Mouse (Mus musculus): ENCODE data around the gene Slc25a40. TPM values are rescaled to one million over a fixed set of nuclear protein-coding genes. Genes with fewer than 3 reads are reported as not detected.

The Slc25a40 gene
- total and polyA plus RNA-seq, 3 experiments, result 7.0 to 11.1 (median 10.2) TPM

DNA sequence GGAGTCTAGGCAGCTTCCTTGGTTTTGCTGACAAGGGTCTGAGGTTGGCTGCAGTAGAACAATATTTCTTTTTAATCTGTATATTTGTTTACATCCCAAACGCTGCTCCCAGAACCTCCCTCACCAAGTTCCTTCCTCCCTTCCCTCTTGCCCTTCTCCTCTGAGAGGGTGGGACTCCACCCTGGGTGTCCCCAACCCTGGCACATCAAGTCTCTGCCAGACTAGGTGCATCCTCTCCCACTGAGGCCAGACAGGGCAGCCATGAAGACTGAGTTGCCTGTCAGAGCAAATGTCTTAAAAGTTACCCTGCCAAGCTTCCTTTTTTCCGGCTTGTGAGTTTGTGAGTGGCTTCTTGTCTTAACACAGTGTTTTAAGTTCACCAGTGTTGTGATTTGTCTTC lies 16.4 kb downstream of the Slc25a40 start:
- Histone ChIP-seq H3K36me3 (replicated peaks in 1 of 2; ENCODE audit: control insufficient read depth in 1 of 2, insufficient read depth in 1 of 2, low read length in 1 of 2) (peaks cover 5 to 38% of the 10 kb centered on the region in 2 experiments), H3K79me2 (replicated peaks; ENCODE audit: control insufficient read depth, extremely low read depth, insufficient read depth, poor library complexity, severe bottlenecking) (no peaks in the 10 kb centered on the region), H3K4me3 (replicated peaks in 1 of 3; ENCODE audit: low read depth in 2 of 3, low read length in 2 of 3, poor library complexity in 1 of 3) (no peak overlapping the region), H3K9me3 (replicated peaks; ENCODE audit: low read length) (no peaks in the 10 kb centered on the region), H3K4me2 (ENCODE audit: insufficient read depth, low read depth, poor library complexity, severe bottlenecking) (no peak overlapping the region), H3K4me1 (ENCODE audit: control insufficient read depth in 1 of 2, insufficient read depth in 2 of 2) (no peaks in the 10 kb centered on the region), H3K27ac (ENCODE audit: insufficient read depth, low read depth) (no peak overlapping the region), H3K9ac (ENCODE audit: insufficient read depth, low read depth) (no peak overlapping the region), H3K27me3 (replicated peaks) (no peaks in the 10 kb centered on the region)
- dilution Hi-C loops (cut with MboI; ENCODE audit: extremely low pct_ligation_motif_present, extremely low pct_unique_long_range_greater_than_20kb, low sequenced_read_pairs) (no loop called here), in situ Hi-C loops (cut with MboI; ENCODE audit: low pct_ligation_motif_present, low pct_unique_long_range_greater_than_20kb, low sequenced_read_pairs) (no loop called here)
- DNase-seq (ENCODE audit: extremely low read depth), result no peak
- TF ChIP-seq E2F4 (IDR thresholded peaks at IDR 0.05; ENCODE audit: insufficient replicate concordance, low read depth, low read length), result no peak
- no peak for TF ChIP-seq TCF12 (IDR thresholded peaks at IDR 0.05; ENCODE audit: low read depth, low read length)
- TF ChIP-seq ELF1 (IDR thresholded peaks at IDR 0.05; ENCODE audit: low read depth, low read length), result no peak
- no peak for TF ChIP-seq KAT2A (IDR thresholded peaks at IDR 0.05; ENCODE audit: insufficient replicate concordance, low read length)
- TF ChIP-seq IRF4 (IDR thresholded peaks at IDR 0.05; ENCODE audit: low read depth, low read length), result no peak
- TF ChIP-seq MAFK (IDR thresholded peaks at IDR 0.05; ENCODE audit: insufficient replicate concordance, low read length), result no peak
- no peak for TF ChIP-seq RAD21 (IDR thresholded peaks at IDR 0.05; ENCODE audit: low read depth, low read length)
- no peak for TF ChIP-seq SIN3A (IDR thresholded peaks at IDR 0.05; ENCODE audit: low read length)
- TF ChIP-seq MAZ (IDR thresholded peaks at IDR 0.05; ENCODE audit: low read depth, low read length), result no peak
- no peak for TF ChIP-seq ZKSCAN1 (IDR thresholded peaks at IDR 0.05; ENCODE audit: borderline replicate concordance, low read depth, low read length)
- no peak for TF ChIP-seq EP300 (IDR thresholded peaks at IDR 0.05; ENCODE audit: low read length)
- no peak for TF ChIP-seq UBTF (IDR thresholded peaks at IDR 0.05; ENCODE audit: low read depth, low read length)
- TF ChIP-seq USF2 (conservative IDR thresholded peaks at IDR 0.05; ENCODE audit: low read depth, low read length), result no peak
- TF ChIP-seq ZMIZ1 (IDR thresholded peaks at IDR 0.05; ENCODE audit: low read depth, low read length), result no peak
- TF ChIP-seq CTCF (conservative IDR thresholded peaks at IDR 0.05 in 1 of 2, IDR thresholded peaks at IDR 0.05 in 1 of 2; ENCODE audit: low read depth in 2 of 2, low read length in 2 of 2), result no peak
- no peak for TF ChIP-seq POLR2AphosphoS2 (IDR thresholded peaks at IDR 0.05; ENCODE audit: low read depth, low read length)
- no peak for TF ChIP-seq PAX5 (IDR thresholded peaks at IDR 0.05; ENCODE audit: low read length)
- no peak for TF ChIP-seq MEF2A (IDR thresholded peaks at IDR 0.05; ENCODE audit: borderline replicate concordance, low read depth, low read length)
- TF ChIP-seq CHD1 (IDR thresholded peaks at IDR 0.05; ENCODE audit: low read depth, low read length), result no peak
- TF ChIP-seq JUND (conservative IDR thresholded peaks at IDR 0.05; ENCODE audit: low read depth, low read length), result no peak

DNA sequence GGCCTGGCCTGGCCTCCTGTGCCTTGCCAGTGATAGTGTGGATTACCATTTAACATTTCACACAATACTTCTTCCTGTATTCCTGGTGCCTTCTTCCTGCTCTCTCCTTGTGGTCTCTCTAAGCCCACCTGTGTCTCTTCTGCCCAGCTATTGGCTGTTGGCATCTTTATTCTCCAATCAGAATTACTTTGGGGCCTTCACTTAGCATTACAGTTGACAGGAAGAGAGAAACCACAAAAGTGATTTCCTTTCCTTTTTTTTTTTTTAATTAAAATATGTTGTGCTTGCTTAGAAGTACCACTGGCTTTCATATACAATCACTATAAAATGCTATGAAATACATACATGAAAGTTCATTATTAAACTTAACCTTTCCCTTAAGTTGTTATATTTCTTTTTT lies 32.9 kb downstream of the Slc25a40 start:
- TF ChIP-seq BHLHE40 (IDR thresholded peaks at IDR 0.05; ENCODE audit: low read depth, low read length), result no peak
- TF ChIP-seq HCFC1 (IDR thresholded peaks at IDR 0.05; ENCODE audit: low read depth, low read length), result no peak
- TF ChIP-seq MEF2A (IDR thresholded peaks at IDR 0.05; ENCODE audit: borderline replicate concordance, low read depth, low read length), result no peak
- no peak for TF ChIP-seq POLR2AphosphoS2 (IDR thresholded peaks at IDR 0.05; ENCODE audit: low read depth, low read length)
- no peak for TF ChIP-seq KAT2A (IDR thresholded peaks at IDR 0.05; ENCODE audit: insufficient replicate concordance, low read length)
- no peak for TF ChIP-seq CTCF (conservative IDR thresholded peaks at IDR 0.05 in 1 of 2, IDR thresholded peaks at IDR 0.05 in 1 of 2; ENCODE audit: low read depth in 2 of 2, low read length in 2 of 2)
- TF ChIP-seq TCF12 (IDR thresholded peaks at IDR 0.05; ENCODE audit: low read depth, low read length), result no peak
- no peak for TF ChIP-seq SMC3 (IDR thresholded peaks at IDR 0.05; ENCODE audit: low read depth, low read length)
- no peak for TF ChIP-seq NELFE (IDR thresholded peaks at IDR 0.05; ENCODE audit: low read depth, low read length)
- TF ChIP-seq MAX (IDR thresholded peaks at IDR 0.05; ENCODE audit: low read length), result no peak
- no peak for TF ChIP-seq RCOR1 (conservative IDR thresholded peaks at IDR 0.05; ENCODE audit: low read depth, low read length)
- no peak for TF ChIP-seq CHD2 (IDR thresholded peaks at IDR 0.05; ENCODE audit: low read length)
- H3K27ac ChIP-seq (ENCODE audit: insufficient read depth, low read depth), result no peak overlapping the region
- no peaks in the 10 kb centered on the region for H3K27me3 ChIP-seq (replicated peaks)
- dilution Hi-C loops (cut with MboI; ENCODE audit: extremely low pct_ligation_motif_present, extremely low pct_unique_long_range_greater_than_20kb, low sequenced_read_pairs), result no loop called here
- no peak overlapping the region for H3K4me3 ChIP-seq (replicated peaks in 1 of 3; ENCODE audit: low read depth in 2 of 3, low read length in 2 of 3, poor library complexity in 1 of 3)
- no peak for DNase-seq (ENCODE audit: extremely low read depth)
- no peak overlapping the region for H3K4me2 ChIP-seq (ENCODE audit: insufficient read depth, low read depth, poor library complexity, severe bottlenecking)
- peaks cover 11 to 42% of the 10 kb centered on the region in 2 experiments; a peak in 3 of 4 replicates for H3K4me1 ChIP-seq (ENCODE audit: control insufficient read depth in 1 of 2, insufficient read depth in 2 of 2)
- no peaks in the 10 kb centered on the region for H3K79me2 ChIP-seq (replicated peaks; ENCODE audit: control insufficient read depth, extremely low read depth, insufficient read depth, poor library complexity, severe bottlenecking)
- no peak overlapping the region for H3K9ac ChIP-seq (ENCODE audit: insufficient read depth, low read depth)
- peaks cover 2% of the 10 kb centered on the region for H3K9me3 ChIP-seq (replicated peaks; ENCODE audit: low read length)
- peaks cover 6 to 26% of the 10 kb centered on the region in 2 experiments for H3K36me3 ChIP-seq (replicated peaks in 1 of 2; ENCODE audit: control insufficient read depth in 1 of 2, insufficient read depth in 1 of 2, low read length in 1 of 2)
- in situ Hi-C loops (cut with MboI; ENCODE audit: low pct_ligation_motif_present, low pct_unique_long_range_greater_than_20kb, low sequenced_read_pairs), result no loop called here

Data from CH12.LX (cell line).